Comparison of ENCODE assay signal across 28 mouse cellular contexts in genomic region chr13:47146388-47146787, GRCm38 (mm10). TPM values are rescaled to one million over a fixed set of nuclear protein-coding genes. Genes with fewer than 3 reads are reported as not detected.
DNase-seq lines count a peak whose midpoint lies in the region; ATAC-seq and TF ChIP-seq lines count a peak whose summit lies in the region.
"Had no signal": no experiment of that assay in that cellular context is flagged by ENCODE, and none has a peak within 500 bp of the region (broad histone marks: within the 10 kb centered on the region; RNA-seq: fewer than 3 reads in every experiment).

No protein-coding gene starts in this region.

- H3K36me3 ChIP-seq in heart, embryonic 11.5 days (ENCODE audit: control insufficient read depth, insufficient read depth, low read length): no peaks in the 10 kb centered on the region
- no peaks in the 10 kb centered on the region for H3K36me3 ChIP-seq in heart, embryonic 16.5 days (ENCODE audit: control insufficient read depth, insufficient read depth)
- no peaks in the 10 kb centered on the region for H3K36me3 ChIP-seq in heart, adult 2 months (ENCODE audit: control insufficient read depth, insufficient read depth, low read length)
- H3K36me3 ChIP-seq in limb, embryonic 15.5 days: no peaks in the 10 kb centered on the region
- H3K36me3 ChIP-seq: hindbrain, embryonic 10.5 days; hindbrain, embryonic 15.5 days; kidney, embryonic 15.5 days; limb, embryonic 13.5 days; liver, embryonic 13.5 days; stomach, embryonic 15.5 days had no signal

- H3K4me1 ChIP-seq in heart, embryonic 11.5 days (ENCODE audit: control insufficient read depth, insufficient read depth, low read length): peaks cover 50% of the 10 kb centered on the region
- H3K4me1 ChIP-seq in heart, embryonic 16.5 days (ENCODE audit: control insufficient read depth, insufficient read depth, low read length): peaks cover 36% of the 10 kb centered on the region
- H3K4me1 ChIP-seq in heart, adult 2 months (ENCODE audit: control insufficient read depth, insufficient read depth, low read length): no peaks in the 10 kb centered on the region
- H3K4me1 ChIP-seq in limb, embryonic 15.5 days: peaks cover 10% of the 10 kb centered on the region; the same call in 1 of the 2 replicates
- H3K4me1 ChIP-seq: hindbrain, embryonic 15.5 days; stomach, embryonic 15.5 days had no signal

- TF ChIP-seq CTCF in heart, adult 2 months (IDR thresholded peaks at IDR 0.05): no peak

- intact Hi-C loops in heart, adult 2 months (cut with DNase I): no loop called here

- no peak overlapping the region for H3K9ac ChIP-seq in heart, embryonic 11.5 days (ENCODE audit: low read depth, low read length)
- 0 out of 2 replicates have a peak overlapping the region, but pooled peaks have one; percentile 23 for H3K9ac ChIP-seq in heart, embryonic 16.5 days (ENCODE audit: low read length)
- H3K9ac ChIP-seq in heart, adult 2 months (ENCODE audit: low read depth, low read length): no peak overlapping the region
- no peak overlapping the region for H3K9ac ChIP-seq in limb, embryonic 15.5 days
- H3K9ac ChIP-seq: hindbrain, embryonic 15.5 days; kidney, embryonic 15.5 days; limb, embryonic 13.5 days; liver, embryonic 13.5 days; stomach, embryonic 15.5 days had no signal

- no peaks in the 10 kb centered on the region for H3K79me2 ChIP-seq in heart, adult 2 months (replicated peaks; ENCODE audit: control insufficient read depth, insufficient read depth, low read length)

- ATAC-seq in heart, embryonic 11.5 days (replicated peaks; ENCODE audit: insufficient number of reproducible peaks, low FRiP score, low TSS enrichment): no peak
- ATAC-seq in heart, embryonic 16.5 days (replicated peaks; ENCODE audit: extremely low read depth, insufficient read depth, low FRiP score): 0 out of 2 replicates have a peak, but pooled peaks have one; percentile 9
- ATAC-seq in limb, embryonic 15.5 days (ENCODE audit: insufficient number of reproducible peaks, low FRiP score, low TSS enrichment, low read depth): no peak
- ATAC-seq: activated CD4-positive, CD25-positive, alpha-beta regulatory T cell, adult 4 months; forebrain, embryonic 14.5 days; inflammation-experienced regulatory T-cells, adult 6 months had no signal

- no peak overlapping the region for H3K4me3 ChIP-seq in heart, embryonic 11.5 days (ENCODE audit: low read depth, low read length)
- no peak overlapping the region for H3K4me3 ChIP-seq in heart, embryonic 16.5 days (ENCODE audit: low read length)
- H3K4me3 ChIP-seq in heart, adult 2 months: no peak overlapping the region
- no peak overlapping the region for H3K4me3 ChIP-seq in limb, embryonic 15.5 days
- H3K4me3 ChIP-seq: hindbrain, embryonic 10.5 days; hindbrain, embryonic 15.5 days; kidney, embryonic 15.5 days; left cerebral cortex, adult 2 months; limb, embryonic 13.5 days; liver, embryonic 13.5 days; stomach, embryonic 15.5 days had no signal

- WGBS in heart, embryonic 11.5 days (ENCODE audit: insufficient replicate concordance): 51% methylated on average over 7 of the region's 7 CpGs
- whole genome bisulfite sequencing in heart, embryonic 16.5 days: 43% methylated on average over 7 of the region's 7 CpGs
- WGBS in heart, adult 2 months: 50% methylated on average over 7 of the region's 7 CpGs
- WGBS in limb, embryonic 15.5 days: 45% methylated on average over 7 of the region's 7 CpGs

- H3K4me2 ChIP-seq in heart, embryonic 11.5 days: peak overlapping the region; percentile 34
- peak overlapping the region; percentile 47; the same call in 1 of the 2 replicates for H3K4me2 ChIP-seq in heart, embryonic 16.5 days (ENCODE audit: low read depth, low read length)
- H3K4me2 ChIP-seq in limb, embryonic 15.5 days: no peak overlapping the region
- H3K4me2 ChIP-seq: hindbrain, embryonic 15.5 days; kidney, embryonic 15.5 days; limb, embryonic 13.5 days; liver, embryonic 13.5 days; stomach, embryonic 15.5 days had no signal

- no peaks in the 10 kb centered on the region for H3K9me3 ChIP-seq in heart, embryonic 11.5 days (replicated peaks; ENCODE audit: control insufficient read depth, low read length)
- H3K9me3 ChIP-seq in heart, embryonic 16.5 days (replicated peaks; ENCODE audit: control insufficient read depth, low read length): no peaks in the 10 kb centered on the region
- H3K9me3 ChIP-seq in limb, embryonic 15.5 days: no peaks in the 10 kb centered on the region
- H3K9me3 ChIP-seq: hindbrain, embryonic 10.5 days; hindbrain, embryonic 15.5 days; kidney, embryonic 15.5 days; limb, embryonic 13.5 days; liver, embryonic 13.5 days; stomach, embryonic 15.5 days had no signal

- H3K27me3 ChIP-seq in heart, embryonic 11.5 days (ENCODE audit: control insufficient read depth, insufficient read depth, low read length): no peaks in the 10 kb centered on the region
- H3K27me3 ChIP-seq in heart, embryonic 16.5 days (ENCODE audit: control insufficient read depth, insufficient read depth, low read length): no peaks in the 10 kb centered on the region
- H3K27me3 ChIP-seq in heart, adult 2 months (ENCODE audit: control insufficient read depth, insufficient read depth, low read length): no peaks in the 10 kb centered on the region
- H3K27me3 ChIP-seq in limb, embryonic 15.5 days: no peaks in the 10 kb centered on the region
- H3K27me3 ChIP-seq: hindbrain, embryonic 15.5 days; kidney, embryonic 15.5 days; limb, embryonic 13.5 days; liver, embryonic 13.5 days had no signal

- TF ChIP-seq EP300 in heart, adult 2 months (IDR thresholded peaks at IDR 0.05; ENCODE audit: insufficient read depth, low read depth, low read length): no peak

- no peak for TF ChIP-seq POLR2A in heart, adult 2 months (IDR thresholded peaks at IDR 0.05; ENCODE audit: insufficient read depth, low read depth, low read length)

- DNase-seq in heart, adult 9 months (ENCODE audit: low spot score in 2 of 2): no peak
- no peak for DNase-seq in heart, adult 2 months
- peak; percentile 66 for DNase-seq in brain, adult 2 months (ENCODE audit: low read depth, low spot score)
- DNase-seq: adrenal gland, adult 2 months; adrenal gland, postnatal 36 days; B cell, adult 2 months; cerebellum, adult 2 months; cerebellum, postnatal 14 days; gastrocnemius, postnatal 10 days; kidney, adult 11 months; kidney, postnatal 25 days; liver, embryonic 13.5 days; lung, adult 2 months; lung, postnatal 14 days; midbrain, embryonic 14.5 days; right cerebral cortex, postnatal 25 days had no signal

- peak overlapping the region; percentile 71 for H3K27ac ChIP-seq in heart, embryonic 11.5 days (ENCODE audit: low read depth, low read length)
- peak overlapping the region; percentile 85 for H3K27ac ChIP-seq in heart, embryonic 16.5 days (ENCODE audit: low read length)
- H3K27ac ChIP-seq in heart, adult 2 months: no peak overlapping the region
- peak overlapping the region; percentile 58; the same call in 1 of the 2 replicates for H3K27ac ChIP-seq in limb, embryonic 15.5 days
- H3K27ac ChIP-seq: hindbrain, embryonic 15.5 days; kidney, embryonic 15.5 days; left cerebral cortex, adult 2 months; limb, embryonic 13.5 days; liver, embryonic 13.5 days; stomach, embryonic 15.5 days had no signal

RNA-seq across cellular contexts. Expression of gene Rnf144b, which starts 23.9 kb away (rescaled TPM):
- 1.6 TPM in 2 replicates for polyA plus RNA-seq in heart, embryonic 11.5 days (2014; fragmentation: Nextera tagmentation; extraction: Ambion mirVana)
- 1.5 and 1.6 TPM in 2 replicates for polyA plus RNA-seq in heart, embryonic 16.5 days (2015; fragmentation: Nextera tagmentation; extraction: Ambion mirVana)
- total RNA-seq in heart, adult 2 months (2021): 10 to 100 TPM; 18.1 to 31.0 TPM
- 8.0 and 12.2 TPM in 2 replicates for polyA plus RNA-seq in heart, adult 2 months (2012; rRNA removed)
- polyA plus RNA-seq in limb, embryonic 15.5 days (2015; fragmentation: Nextera tagmentation; extraction: Ambion mirVana): 3.9 and 4.4 TPM in 2 replicates

RNA-seq across cellular contexts. Expression of gene Dek, which starts 40.4 kb away (rescaled TPM):
- polyA plus RNA-seq in heart, embryonic 11.5 days (2014; fragmentation: Nextera tagmentation; extraction: Ambion mirVana): 165 and 200 TPM in 2 replicates
- polyA plus RNA-seq in heart, embryonic 16.5 days (2015; fragmentation: Nextera tagmentation; extraction: Ambion mirVana): 129 and 131 TPM in 2 replicates
- total RNA-seq in heart, adult 2 months (2021): 10 to 100 TPM; 32.1 to 32.6 TPM
- polyA plus RNA-seq in heart, adult 2 months (2012; rRNA removed): 7.4 and 8.9 TPM in 2 replicates
- 236 and 267 TPM in 2 replicates for polyA plus RNA-seq in limb, embryonic 15.5 days (2015; fragmentation: Nextera tagmentation; extraction: Ambion mirVana)

Comparison
In these comparisons a context has a peak if more than half of its experiments do, and no peak if none do; other contexts are left out.
1. RNA of gene Dek, which starts 40.4 kb away (polyA plus RNA-seq): 236 to 267 TPM in limb, embryonic 15.5 days, 165 to 200 TPM in heart, embryonic 11.5 days and 129 to 131 TPM in heart, embryonic 16.5 days; 7.4 to 8.9 TPM in heart, adult 2 months; every median in the first group is over 10 times any median in the second.